Mouse (Mus musculus): ENCODE data around the gene Rab40c.
"Not testable (repeated sequence)": the region's sequence is repeated elsewhere in the genome, so short reads cannot be mapped to it uniquely, and the experiment has no call there.

Rab40c gene

GRCm38 (mm10) chr17:25875171-25876136, 44.1 kb downstream of the Rab40c start:
- DNase-seq (ENCODE audit: low read depth, low spot score) = no peak

- DNase-seq (ENCODE audit: low read depth, low spot score) = peak; percentile 89
Observed at GRCm38 (mm10) chr17:25874721-25875170, 44.8 kb downstream of the Rab40c start, which contains the start of gene Mettl26. TSS of gene Mettl26 (plus strand) at chr17:25875074.

- no peak for DNase-seq (ENCODE audit: low read depth, low spot score)
Observed at GRCm38 (mm10) chr17:25874148-25874720, 45.3 kb downstream of the Rab40c start.

GRCm38 (mm10) chr17:25873405-25874147, 46.0 kb downstream of the Rab40c start:
- DNase-seq (ENCODE audit: low read depth, low spot score) = no peak

GRCm38 (mm10) chr17:25872676-25873075, 46.9 kb downstream of the Rab40c start:
- DNase-seq (ENCODE audit: low read depth, low spot score) = no peak

GRCm38 (mm10) chr17:25871566-25871965, 48.0 kb downstream of the Rab40c start:
- DNase-seq (ENCODE audit: low read depth, low spot score) = not testable (repeated sequence)

- DNase-seq (ENCODE audit: low read depth, low spot score) = no peak
Observed at GRCm38 (mm10) chr17:25869954-25870353, 49.6 kb downstream of the Rab40c start.

- DNase-seq (ENCODE audit: low read depth, low spot score) = no peak
Observed at GRCm38 (mm10) chr17:25869498-25869897, 50.0 kb downstream of the Rab40c start.

- peak; percentile 92 for DNase-seq (ENCODE audit: low read depth, low spot score)
Observed at GRCm38 (mm10) chr17:25868601-25869191, 50.8 kb downstream of the Rab40c start, which contains the start of gene Mcrip2. TSS of gene Mcrip2 (minus strand) at chr17:25868764.

GRCm38 (mm10) chr17:25867836-25868600, 51.5 kb downstream of the Rab40c start:
- DNase-seq (ENCODE audit: low read depth, low spot score) = no peak

GRCm38 (mm10) chr17:25867509-25867835, 52.1 kb downstream of the Rab40c start:
- peak; percentile 61 for DNase-seq (ENCODE audit: low read depth, low spot score)

- DNase-seq (ENCODE audit: low read depth, low spot score) = no peak
Observed at GRCm38 (mm10) chr17:25866172-25866571, 53.4 kb downstream of the Rab40c start.

GRCm38 (mm10) chr17:25865288-25865687, 54.2 kb downstream of the Rab40c start:
- DNase-seq (ENCODE audit: low read depth, low spot score) = no peak

GRCm38 (mm10) chr17:25864311-25864710, 55.2 kb downstream of the Rab40c start:
- no peak for DNase-seq (ENCODE audit: low read depth, low spot score)

- no peak for DNase-seq (ENCODE audit: low read depth, low spot score)
Observed at GRCm38 (mm10) chr17:25863681-25864080, 55.8 kb downstream of the Rab40c start.

GRCm38 (mm10) chr17:25861704-25862612, 57.6 kb downstream of the Rab40c start:
- DNase-seq (ENCODE audit: low read depth, low spot score) = no peak

GRCm38 (mm10) chr17:25860832-25861703, 58.5 kb downstream of the Rab40c start, which contains the start of gene Wdr90:
TSS of gene Wdr90 (minus strand) at chr17:25861501.
- peak; percentile 89 for DNase-seq (ENCODE audit: low read depth, low spot score)

GRCm38 (mm10) chr17:25860229-25860628, 59.3 kb downstream of the Rab40c start:
- DNase-seq (ENCODE audit: low read depth, low spot score) = no peak
